Mouse (Mus musculus) myocyte (in vitro differentiated cells): ENCODE measurements at regions not wholly inside any gene's neighbourhood (a gene's known extent, or its start where the extent isn't known, plus 50 kb on each side); places are given as distances from the start of the nearest gene placed in this dataset.

Experiments used
- CEBPB ChIP-seq: IDR thresholded peaks from 2 replicates; pipeline ENCODE4 v1.6.1; 2011; ENCODE audit warnings: mild to moderate bottlenecking, moderate library complexity; ENCODE audit not compliant: poor library complexity, insufficient read depth, severe bottlenecking
- E2F4 ChIP-seq: IDR thresholded peaks from one replicate; pipeline ENCODE4 v1.6.1; 2011; ENCODE audit warnings: mild to moderate bottlenecking, control low read depth, moderate library complexity; ENCODE audit not compliant: insufficient read depth
- MAX ChIP-seq: IDR thresholded peaks from one replicate; pipeline ENCODE4 v1.6.1; 2011; ENCODE audit warnings: low read depth, mild to moderate bottlenecking, control low read depth
- MYOD1 ChIP-seq, 3 experiments: IDR thresholded peaks; one replicate each; pipeline ENCODE4 v1.6.1; 2011; ENCODE audit warnings: control low read depth in 2 of 3, low read depth in 2 of 3, mild to moderate bottlenecking in 2 of 3, moderate library complexity in 1 of 3; ENCODE audit not compliant: insufficient read length in 2 of 3, control insufficient read depth in 1 of 3
- MYOG ChIP-seq, 3 experiments: IDR thresholded peaks; one replicate each; pipeline ENCODE4 v1.6.1; 2011; ENCODE audit warnings: control low read depth in 2 of 3, low read depth in 2 of 3, mild to moderate bottlenecking in 2 of 3; ENCODE audit not compliant: insufficient read length in 2 of 3, control insufficient read depth in 1 of 3, insufficient read depth in 1 of 3
- POLR2A ChIP-seq: IDR thresholded peaks from one replicate; pipeline ENCODE4 v1.6.1; 2011; ENCODE audit warnings: low read depth, mild to moderate bottlenecking, control low read depth, moderate library complexity; ENCODE audit not compliant: insufficient read length
- POLR2AphosphoS2 ChIP-seq: IDR thresholded peaks from one replicate; pipeline ENCODE4 v1.6.1; 2011; ENCODE audit warnings: low read depth, control low read depth; ENCODE audit not compliant: insufficient read length
- REST ChIP-seq: IDR thresholded peaks from one replicate; pipeline ENCODE4 v1.6.1; 2011; ENCODE audit warnings: mild to moderate bottlenecking, control low read depth, moderate library complexity; ENCODE audit not compliant: insufficient read depth, insufficient read length
- SRF ChIP-seq: IDR thresholded peaks from one replicate; pipeline ENCODE4 v1.6.1; 2011; ENCODE audit warnings: low read depth; ENCODE audit not compliant: control insufficient read depth, insufficient read length
- TCF12 ChIP-seq: IDR thresholded peaks from one replicate; pipeline ENCODE4 v1.6.1; 2011; ENCODE audit warnings: mild to moderate bottlenecking, control low read depth; ENCODE audit not compliant: poor library complexity, insufficient read depth, severe bottlenecking
- TCF3 ChIP-seq: IDR thresholded peaks from one replicate; pipeline ENCODE4 v1.6.1; 2011; ENCODE audit warnings: low read depth, control low read depth; ENCODE audit not compliant: insufficient read length
- USF1 ChIP-seq: IDR thresholded peaks from one replicate; pipeline ENCODE4 v1.6.1; 2011; ENCODE audit warnings: low read depth, mild to moderate bottlenecking, control low read depth, moderate library complexity

DNA sequence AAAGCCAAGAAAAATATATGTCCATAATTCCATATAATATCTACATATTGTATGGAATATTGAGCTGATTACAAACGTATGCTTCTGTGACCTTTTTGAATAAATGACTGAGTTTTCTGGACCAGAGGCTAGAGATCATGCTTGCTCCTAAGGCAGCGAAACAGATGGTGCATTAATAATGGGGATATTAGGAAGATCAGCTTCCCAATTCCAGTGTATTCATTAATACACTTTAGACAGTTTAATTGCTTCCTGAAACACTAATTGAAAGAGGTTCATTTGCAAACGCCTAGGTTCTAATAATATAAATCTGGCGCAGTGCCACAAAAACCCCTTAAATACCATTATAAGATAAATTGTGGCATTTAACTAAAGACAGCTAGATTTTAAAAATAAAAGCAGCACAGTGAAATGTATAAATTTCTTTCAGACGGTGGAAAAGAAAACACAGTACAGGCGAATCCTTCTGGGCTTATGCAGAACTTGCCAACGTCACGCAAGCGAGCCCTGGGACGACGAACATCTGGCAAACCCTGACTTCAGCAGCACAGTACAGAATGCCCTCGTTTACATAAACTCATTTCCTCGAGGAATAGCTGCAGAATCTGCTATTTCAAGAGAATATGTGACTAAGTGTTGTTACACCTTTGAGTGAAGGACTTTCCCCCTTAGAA lies 608.6 kb upstream of the Klhl29 start:
- TF ChIP-seq USF1 (no peak), TCF3 (no peak), MYOG (IDR thresholded peaks at IDR 0.05; ENCODE audit: control insufficient read depth in 1 of 3, insufficient read depth in 1 of 3, insufficient read length in 2 of 3, low read depth in 2 of 3) (no peak), POLR2A (no peak), CEBPB (no peak), MYOD1 (IDR thresholded peaks at IDR 0.05; ENCODE audit: control insufficient read depth in 1 of 3, insufficient read length in 2 of 3, low read depth in 2 of 3) (no peak), MAX (no peak), POLR2AphosphoS2 (no peak), SRF (no peak), E2F4 (no peak), TCF12 (no peak), REST (no peak)
